Mouse (Mus musculus) lung, adult 2 months (tissue): ENCODE measurements around the gene Rbms3. TPM values are rescaled to one million over a fixed set of nuclear protein-coding genes. Genes with fewer than 3 reads are reported as not detected.
A peak's percentile ranks its signal among the peaks of the same experiment; 100 is the strongest.

Experiments used
- DNase-seq: peaks from one replicate; pipeline ENCODE4 v3.0.0; 2022
- H3K4me1 ChIP-seq: fragments of 200-500 bp; 2 replicates; pipeline ENCODE4 v1.6.1; 2011; ENCODE audit warnings: low read length; ENCODE audit not compliant: control insufficient read depth, insufficient read depth
- H3K4me3 ChIP-seq: fragments of 200-500 bp; replicated peaks from 2 replicates; pipeline ENCODE3; 2011; ENCODE audit warnings: low read depth, mild to moderate bottlenecking, control low read depth, low read length; ENCODE audit errors: extremely low read depth
- CTCF ChIP-seq: fragments of 200-500 bp; IDR thresholded peaks from 2 replicates; pipeline ENCODE4 v1.5.1; 2011; ENCODE audit warnings: mild to moderate bottlenecking, low read length, control low read depth; ENCODE audit not compliant: insufficient read depth
- POLR2A ChIP-seq: fragments of 200-500 bp; IDR thresholded peaks from 2 replicates; pipeline ENCODE4 v1.6.1; 2011; ENCODE audit warnings: low read depth, mild to moderate bottlenecking, control low read depth, low read length, borderline replicate concordance; ENCODE audit errors: extremely low read depth
- WGBS: fragments of 180-500 bp; shearing (Covaris S2); methylation state at CpG from one replicate; pipeline ENCODE4 v1.1.7; 2018; 5-methylcytosine and 5-hydroxymethylcytosine counted together
- polyA plus RNA-seq: library from polyadenylated mRNA; depleted of rRNA; stranded (reverse); fragments of >200 nt; gene quantifications from 2 replicates; pipeline ENCODE4 v1.2.3, GENCODE M21; 2012

Gene Rbms3
- polyA plus RNA-seq, 1 experiment, result 35.8 TPM

- WGBS, result 82% methylated on average over 1 of the region's 1 CpGs
- no peak for TF ChIP-seq POLR2A
- no peak for TF ChIP-seq CTCF
- no peak for DNase-seq
- no peaks in the 10 kb centered on the region for H3K4me1 ChIP-seq
- no peak overlapping the region for H3K4me3 ChIP-seq
These were observed 570.1 kb downstream of the Rbms3 start for GRCm38 (mm10) chr9:117059586-117059985.

GRCm38 (mm10) chr9:117059135-117059534 is 570.6 kb downstream of the Rbms3 start:
- Histone ChIP-seq H3K4me1 (no peaks in the 10 kb centered on the region), H3K4me3 (no peak overlapping the region)
- TF ChIP-seq POLR2A (no peak), CTCF (no peak)
- no peak for DNase-seq
- WGBS, result 79% methylated on average over 6 of the region's 6 CpGs

GRCm38 (mm10) chr9:117051935-117052334 is 577.8 kb downstream of the Rbms3 start:
- 100% methylated on average over 2 of the region's 2 CpGs for WGBS
- Histone ChIP-seq H3K4me3 (no peak overlapping the region), H3K4me1 (no peaks in the 10 kb centered on the region)
- no peak for DNase-seq
- no peak for TF ChIP-seq POLR2A
- no peak for TF ChIP-seq CTCF

GRCm38 (mm10) chr9:117048641-117049040 is 581.1 kb downstream of the Rbms3 start:
- Histone ChIP-seq H3K4me3 (no peak overlapping the region), H3K4me1 (no peaks in the 10 kb centered on the region)
- DNase-seq, result no peak
- 94% methylated on average over 1 of the region's 1 CpGs for WGBS
- TF ChIP-seq POLR2A (no peak), CTCF (no peak)

- WGBS, result 27% methylated on average over 2 of the region's 2 CpGs
- no peak for DNase-seq
- Histone ChIP-seq H3K4me1 (no peaks in the 10 kb centered on the region), H3K4me3 (no peak overlapping the region)
- TF ChIP-seq CTCF (no peak), POLR2A (no peak)
These were observed 587.7 kb downstream of the Rbms3 start for GRCm38 (mm10) chr9:117041993-117042366.

- Histone ChIP-seq H3K4me3 (no peak overlapping the region), H3K4me1 (no peaks in the 10 kb centered on the region)
- no peak for DNase-seq
- no peak for TF ChIP-seq POLR2A
- no peak for TF ChIP-seq CTCF
These were observed 588.3 kb downstream of the Rbms3 start for GRCm38 (mm10) chr9:117041291-117041992.

- Histone ChIP-seq H3K4me3 (no peak overlapping the region), H3K4me1 (no peaks in the 10 kb centered on the region)
- WGBS, result 43% methylated on average over 6 of the region's 6 CpGs
- TF ChIP-seq CTCF (no peak), POLR2A (no peak)
- DNase-seq, result no peak
These were observed 589.7 kb downstream of the Rbms3 start for GRCm38 (mm10) chr9:117039941-117040453.

- DNase-seq, result no peak
- 93% methylated on average over 1 of the region's 1 CpGs for WGBS
- H3K4me1 ChIP-seq, result peaks cover 9% of the 10 kb centered on the region
- no peak overlapping the region for H3K4me3 ChIP-seq
- TF ChIP-seq CTCF (no peak), POLR2A (no peak)
These were observed 597.0 kb downstream of the Rbms3 start for GRCm38 (mm10) chr9:117032690-117033089.

- TF ChIP-seq POLR2A (no peak), CTCF (no peak)
- no peak for DNase-seq
- peaks cover 9% of the 10 kb centered on the region for H3K4me1 ChIP-seq
- no peak overlapping the region for H3K4me3 ChIP-seq
- WGBS, result 39% methylated on average over 11 of the region's 11 CpGs
These were observed 598.5 kb downstream of the Rbms3 start for GRCm38 (mm10) chr9:117031237-117031636.

GRCm38 (mm10) chr9:117030837-117031236 is 598.9 kb downstream of the Rbms3 start:
- DNase-seq, result peak; percentile 72
- 3% methylated on average over 6 of the region's 6 CpGs for WGBS
- H3K4me1 ChIP-seq, result peaks cover 9% of the 10 kb centered on the region
- no peak for TF ChIP-seq POLR2A
- H3K4me3 ChIP-seq, result no peak overlapping the region
